Mouse (Mus musculus): ENCODE results near the gene Mutyh. TPM values are rescaled to one million over a fixed set of nuclear protein-coding genes. Genes with fewer than 3 reads are reported as not detected.

Gene Mutyh
- polyA plus RNA-seq, 1 experiment = 10.7 TPM

GRCm38 (mm10) chr4:116857203-116857602 lies 49.7 kb downstream of the Mutyh start:
- Histone ChIP-seq H3K4me3 (ENCODE audit: extremely low read depth, insufficient read depth, insufficient read length) (no peak overlapping the region), H3K36me3 (ENCODE audit: control insufficient read depth, insufficient read depth, low read length) (no peaks in the 10 kb centered on the region), H3K4me1 (ENCODE audit: control insufficient read depth, insufficient read depth, insufficient read length) (no peaks in the 10 kb centered on the region), H3K27me3 (ENCODE audit: control insufficient read depth, insufficient read depth, low read length) (no peaks in the 10 kb centered on the region), H3K27ac (ENCODE audit: insufficient read depth, low read length) (no peak overlapping the region)
- WGBS = 80% methylated on average over 10 of the region's 10 CpGs
- no peak for DNase-seq (ENCODE audit: low read depth in 1 of 2, low spot score in 2 of 2)
- TF ChIP-seq POLR2A (IDR thresholded peaks at IDR 0.05; ENCODE audit: low read depth, low read length) (no peak), CTCF (IDR thresholded peaks at IDR 0.05; ENCODE audit: extremely low read depth, insufficient read depth, insufficient read length, insufficient replicate concordance) (no peak)

- DNase-seq (ENCODE audit: low read depth in 1 of 2, low spot score in 2 of 2) = no peak
- WGBS = 74% methylated on average over 5 of the region's 5 CpGs
- H3K27ac ChIP-seq (ENCODE audit: insufficient read depth, low read length) = no peak overlapping the region
- H3K4me3 ChIP-seq (ENCODE audit: extremely low read depth, insufficient read depth, insufficient read length) = no peak overlapping the region
- TF ChIP-seq CTCF (IDR thresholded peaks at IDR 0.05; ENCODE audit: extremely low read depth, insufficient read depth, insufficient read length, insufficient replicate concordance) = no peak
- TF ChIP-seq POLR2A (IDR thresholded peaks at IDR 0.05; ENCODE audit: low read depth, low read length) = no peak
- no peaks in the 10 kb centered on the region for H3K36me3 ChIP-seq (ENCODE audit: control insufficient read depth, insufficient read depth, low read length)
- no peaks in the 10 kb centered on the region for H3K4me1 ChIP-seq (ENCODE audit: control insufficient read depth, insufficient read depth, insufficient read length)
- H3K27me3 ChIP-seq (ENCODE audit: control insufficient read depth, insufficient read depth, low read length) = no peaks in the 10 kb centered on the region
These were observed 52.2 kb downstream of the Mutyh start for GRCm38 (mm10) chr4:116859711-116860110.

- Histone ChIP-seq H3K4me1 (ENCODE audit: control insufficient read depth, insufficient read depth, insufficient read length) (no peaks in the 10 kb centered on the region), H3K36me3 (ENCODE audit: control insufficient read depth, insufficient read depth, low read length) (no peaks in the 10 kb centered on the region), H3K4me3 (ENCODE audit: extremely low read depth, insufficient read depth, insufficient read length) (no peak overlapping the region), H3K27ac (ENCODE audit: insufficient read depth, low read length) (no peak overlapping the region), H3K27me3 (ENCODE audit: control insufficient read depth, insufficient read depth, low read length) (no peaks in the 10 kb centered on the region)
- WGBS = 75% methylated on average over 8 of the region's 8 CpGs
- no peak for TF ChIP-seq POLR2A (IDR thresholded peaks at IDR 0.05; ENCODE audit: low read depth, low read length)
- TF ChIP-seq CTCF (IDR thresholded peaks at IDR 0.05; ENCODE audit: extremely low read depth, insufficient read depth, insufficient read length, insufficient replicate concordance) = no peak
- DNase-seq (ENCODE audit: low read depth in 1 of 2, low spot score in 2 of 2) = no peak
These were observed 54.5 kb downstream of the Mutyh start for GRCm38 (mm10) chr4:116862023-116862422.

Other genes with a start within 250 kb of the Mutyh start
- 9.4 and 10.8 TPM in 2 replicates for gene Ccdc17, start 211.1 kb upstream of the Mutyh start, polyA plus RNA-seq (2012; rRNA removed)
- 2.0 and 2.6 TPM in 2 replicates for gene Nasp, start 179.8 kb upstream of the Mutyh start, polyA plus RNA-seq (2012; rRNA removed)
- 246 and 290 TPM in 2 replicates for gene Akr1a1, start 156.0 kb upstream of the Mutyh start, polyA plus RNA-seq (2012; rRNA removed)
- gene Prdx1, start 122.2 kb upstream of the Mutyh start, polyA plus RNA-seq (2012; rRNA removed) = 23.9 and 27.8 TPM in 2 replicates
- 4.0 and 4.4 TPM in 2 replicates for gene Mmachc, start 99.3 kb upstream of the Mutyh start, polyA plus RNA-seq (2012; rRNA removed)
- 15.9 and 20.3 TPM in 2 replicates for gene Ccdc163, start 99.2 kb upstream of the Mutyh start, polyA plus RNA-seq (2012; rRNA removed)
- gene Tesk2, start 86.8 kb upstream of the Mutyh start, polyA plus RNA-seq (2012; rRNA removed) = 3.1 and 3.6 TPM in 2 replicates
- 18.7 and 23.3 TPM in 2 replicates for gene Toe1, start 83 bp upstream of the Mutyh start, polyA plus RNA-seq (2012; rRNA removed)
- gene Hpdl, start 14.0 kb downstream of the Mutyh start, polyA plus RNA-seq (2012; rRNA removed) = 0.22 and 0.27 TPM in 2 replicates
- 0.07 TPM in 2 replicates for gene Zswim5, start 69.7 kb downstream of the Mutyh start, polyA plus RNA-seq (2012; rRNA removed)
- gene Urod, start 186.7 kb downstream of the Mutyh start, polyA plus RNA-seq (2012; rRNA removed) = 72.1 and 90.6 TPM in 2 replicates
- gene Hectd3, start 187.6 kb downstream of the Mutyh start, polyA plus RNA-seq (2012; rRNA removed) = 58.8 and 66.6 TPM in 2 replicates
- gene Eif2b3, start 211.7 kb downstream of the Mutyh start, polyA plus RNA-seq (2012; rRNA removed) = 3.6 TPM in 2 replicates

Data from spleen, adult 2 months (tissue).